Mouse (Mus musculus) yolk sac, embryonic 10.5 days (tissue): ENCODE measurements around the gene Spert.

Experiments
- DNase-seq: peaks from one replicate; pipeline ENCODE4 v3.0.0-alpha.2; 2017; ENCODE audit warnings: low spot score

Gene Spert

DNA sequence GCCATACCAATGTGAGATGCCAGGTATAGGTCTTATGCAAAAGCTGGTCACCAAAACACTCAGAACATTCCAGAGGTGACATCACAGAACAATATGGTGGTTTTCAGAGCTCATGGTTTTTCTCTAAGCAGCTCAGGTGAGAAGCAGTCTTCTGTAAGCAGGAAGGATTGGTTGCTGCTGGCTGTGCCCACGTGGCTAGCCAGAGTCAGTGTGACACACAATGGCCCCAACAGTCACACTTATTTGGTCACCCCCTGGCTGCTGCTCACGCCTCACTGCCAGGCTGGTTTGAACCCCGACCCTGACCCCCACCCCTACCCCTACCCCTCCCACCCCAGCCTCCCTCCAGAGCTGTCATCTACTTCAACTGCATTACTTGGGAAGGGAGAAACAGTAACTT, at the start of gene Spert:
Gene Spert (minus strand): TSS at position 139 of the 400 bp plus-strand sequence.
- no peak for DNase-seq

DNA sequence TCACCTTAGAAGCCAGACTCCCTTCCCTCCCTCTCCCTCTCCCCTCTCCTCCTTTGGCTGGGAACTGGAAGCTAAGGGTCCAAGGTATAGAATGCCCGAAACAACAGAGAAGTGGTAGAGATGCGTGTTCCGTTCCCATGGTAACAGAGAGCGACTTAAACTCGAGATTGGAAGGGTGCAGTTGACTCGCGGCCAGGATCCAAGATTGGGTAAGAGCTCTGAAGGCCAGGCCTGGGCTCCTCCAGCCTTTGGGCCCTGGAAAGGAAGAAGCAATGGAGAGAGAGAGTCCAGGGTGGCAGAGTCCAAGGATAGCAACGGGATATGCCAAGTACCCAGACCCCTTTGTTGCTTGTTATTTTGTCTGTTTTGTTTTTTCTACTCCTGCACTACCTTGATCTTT, 49.2 kb upstream of the Spert start, which contains the start of gene Erich6b:
Gene Erich6b (plus strand): TSS at position 180 of the 400 bp plus-strand sequence.
- DNase-seq: no peak

DNA sequence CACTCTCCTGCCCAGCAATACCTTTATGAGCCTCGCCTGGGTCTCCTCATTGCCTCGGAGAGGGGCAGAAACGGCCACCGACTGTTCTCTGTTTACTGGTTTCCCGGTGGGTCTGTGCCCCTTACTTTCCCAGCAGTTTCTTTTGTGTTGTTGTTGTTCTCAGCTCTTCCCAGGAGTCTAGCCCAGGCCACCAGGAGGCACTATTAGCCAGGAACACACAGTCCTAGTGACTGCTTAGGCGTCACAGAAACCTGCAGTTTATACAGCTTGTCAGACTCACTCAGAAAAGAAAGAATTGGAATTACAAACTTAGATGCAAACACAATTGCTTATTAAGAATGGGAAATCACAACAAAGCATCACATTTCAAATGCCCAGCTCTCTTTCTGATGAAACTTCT, 48.5 kb upstream of the Spert start:
- no peak for DNase-seq

- no peak for DNase-seq
These were observed 47.9 kb upstream of the Spert start for GRCm38 (mm10) chr14:75640846-75641245.

- no peak for DNase-seq
These were observed 44.7 kb upstream of the Spert start for GRCm38 (mm10) chr14:75637641-75638040.

DNA sequence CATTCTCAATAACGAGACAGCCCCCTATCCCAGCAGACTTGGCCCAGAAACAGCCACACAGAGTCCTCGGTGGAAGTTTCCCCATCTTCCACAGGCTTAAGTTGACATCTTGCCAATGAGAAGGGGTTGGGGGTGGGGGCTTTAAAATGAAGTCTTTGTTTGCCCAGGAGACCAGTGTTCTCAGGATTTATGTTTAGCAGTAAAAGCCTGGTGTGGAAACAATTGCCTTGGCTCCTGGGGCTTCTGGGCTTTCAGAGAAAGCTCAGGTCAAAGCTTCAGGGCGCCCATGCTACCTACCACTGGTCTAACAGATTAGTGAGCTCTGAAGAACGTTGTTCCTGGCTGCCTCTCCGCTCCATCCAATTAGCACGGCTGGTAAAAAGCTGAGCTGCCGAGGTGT, 43.2 kb upstream of the Spert start:
- no peak for DNase-seq

- DNase-seq: no peak
These were observed 42.4 kb upstream of the Spert start for GRCm38 (mm10) chr14:75635350-75635749.

DNA sequence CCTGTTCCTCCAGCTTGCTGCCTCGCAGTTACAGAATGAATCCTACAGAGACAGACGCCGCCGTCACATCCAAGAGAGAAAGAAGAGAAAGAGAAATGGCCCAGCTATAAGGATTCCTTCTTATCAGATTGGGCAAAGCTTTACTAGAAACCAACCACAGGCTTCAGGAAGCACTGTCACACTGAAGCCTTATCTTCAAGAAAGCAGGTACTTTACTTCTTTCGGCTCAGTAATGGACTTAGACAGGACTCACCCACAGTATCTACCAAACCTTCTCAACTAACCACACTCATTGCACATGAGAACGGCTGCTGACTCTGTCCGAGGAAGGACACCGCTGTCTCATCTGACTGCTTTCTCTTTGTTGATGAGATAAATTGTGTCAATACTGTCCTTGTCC, 36.0 kb upstream of the Spert start:
- DNase-seq: no peak

DNA sequence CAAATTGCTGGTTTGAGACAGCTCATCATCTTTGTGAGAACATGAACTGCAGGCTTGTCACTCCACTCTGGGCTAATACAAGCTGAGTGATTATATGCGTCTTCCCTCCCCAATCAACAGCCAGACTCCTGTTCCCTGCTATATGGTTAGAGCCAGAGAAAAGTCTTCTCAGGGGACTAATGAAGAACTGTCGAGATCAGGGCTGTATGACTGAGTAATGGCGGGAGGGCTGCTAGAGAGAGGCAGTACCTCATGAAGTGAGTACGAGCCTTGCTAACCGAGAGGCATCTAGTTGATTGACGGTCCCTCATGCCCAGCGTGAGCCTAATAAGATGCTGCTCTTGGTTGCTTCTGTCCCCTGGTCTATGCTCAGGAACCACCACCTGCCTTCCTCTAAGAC, 30.1 kb upstream of the Spert start:
- no peak for DNase-seq

DNA sequence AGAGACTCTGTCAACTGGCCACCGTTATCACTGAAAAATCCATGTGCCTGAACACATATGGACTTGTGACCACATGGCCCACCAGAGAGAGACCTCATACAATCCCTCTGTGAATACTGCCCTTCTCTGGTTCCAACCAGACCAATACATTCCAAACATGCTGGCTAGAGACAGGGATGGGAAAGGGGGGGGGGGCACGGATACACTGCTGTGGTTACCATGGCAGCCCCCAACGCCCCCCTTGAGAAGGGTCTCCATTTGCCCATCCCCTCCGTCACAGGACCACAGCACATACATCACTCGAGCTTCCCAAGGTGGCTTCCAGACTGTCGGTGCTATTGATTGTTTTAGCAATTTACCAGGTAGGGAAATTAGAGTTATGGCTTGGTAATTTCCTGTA, 23.5 kb upstream of the Spert start:
- DNase-seq: no peak

DNA sequence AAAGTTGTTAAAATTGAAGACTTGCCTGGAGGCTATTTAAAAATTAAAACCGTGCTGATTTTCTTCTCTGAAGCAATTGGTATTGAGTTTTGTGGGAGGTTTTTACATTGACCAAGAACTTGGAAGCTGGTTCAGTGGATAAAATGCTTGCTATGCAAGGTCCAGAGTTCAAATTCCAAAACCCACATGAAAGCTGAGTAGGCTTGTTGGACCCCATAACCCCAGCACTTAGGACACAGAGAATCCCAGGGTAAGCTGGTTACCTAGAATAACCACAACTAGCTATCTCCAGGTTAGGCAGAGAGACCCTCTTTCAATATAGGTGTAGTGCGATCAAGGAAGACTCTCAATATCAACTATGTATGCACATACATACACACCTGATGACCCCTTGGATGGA, 16.3 kb upstream of the Spert start:
- no peak for DNase-seq

- DNase-seq: no peak
These were observed 9.0 kb downstream of the Spert start for GRCm38 (mm10) chr14:75583870-75584269.

DNA sequence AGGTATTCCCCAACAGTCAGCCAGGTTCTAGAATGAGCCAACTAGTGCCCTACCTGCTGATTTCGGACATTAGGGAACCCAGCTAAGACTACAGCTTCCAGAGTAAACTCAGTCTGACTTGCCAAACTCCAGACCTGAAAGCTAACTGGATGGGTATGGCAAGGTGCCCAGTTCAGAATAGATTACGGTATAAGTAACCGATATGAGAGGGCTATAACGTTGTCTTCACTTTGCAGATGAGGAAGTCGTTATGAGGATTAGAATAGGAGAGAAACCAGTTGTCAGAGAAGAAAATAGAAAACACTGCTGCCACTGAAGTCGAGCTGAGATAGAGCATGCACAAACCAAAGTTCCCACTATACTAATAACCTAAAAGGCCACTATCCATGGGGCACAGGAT, 13.9 kb downstream of the Spert start:
- DNase-seq: no peak

- DNase-seq: no peak
These were observed 26.6 kb downstream of the Spert start for GRCm38 (mm10) chr14:75566303-75566702.

GRCm38 (mm10) chr14:75565534-75566140, 27.3 kb downstream of the Spert start:
- no peak for DNase-seq

DNA sequence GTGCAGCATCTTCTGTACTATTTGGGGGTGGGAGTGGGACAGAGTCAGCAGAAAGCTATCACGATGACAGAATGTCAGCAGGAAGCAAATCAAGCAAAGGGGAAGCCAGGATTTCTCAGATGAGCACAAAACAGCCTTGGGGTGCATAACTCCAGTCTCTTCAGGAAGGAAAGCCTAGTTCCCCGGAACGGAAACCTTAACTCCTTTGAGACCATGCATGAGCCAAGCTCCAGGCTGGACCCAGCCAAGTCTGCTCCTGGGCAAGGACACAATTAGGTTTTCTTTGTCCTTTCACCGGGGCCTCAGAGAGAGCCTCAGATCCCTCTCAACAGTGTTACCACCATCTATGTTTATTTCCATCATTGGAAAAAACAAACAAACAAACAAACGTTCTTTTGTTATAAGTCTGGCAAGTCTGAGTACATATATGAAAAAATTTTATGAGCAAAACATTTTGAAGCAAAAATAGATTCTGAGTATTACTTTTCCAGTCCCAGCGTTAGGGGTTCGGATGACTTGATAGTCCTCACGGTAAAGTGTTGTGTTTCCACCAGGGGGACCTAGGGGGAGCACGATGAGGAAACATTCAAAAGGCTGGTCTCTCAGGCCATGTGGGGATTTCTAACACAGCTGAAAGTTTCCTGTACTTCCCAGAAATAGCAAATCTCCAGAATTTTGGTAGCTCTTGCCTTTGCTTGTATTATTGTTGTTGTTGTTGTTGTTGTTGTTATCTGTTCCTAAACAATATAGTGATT, 31.2 kb downstream of the Spert start:
- no peak for DNase-seq

GRCm38 (mm10) chr14:75541731-75542130, 51.2 kb downstream of the Spert start:
- peak; percentile 28 for DNase-seq

DNA sequence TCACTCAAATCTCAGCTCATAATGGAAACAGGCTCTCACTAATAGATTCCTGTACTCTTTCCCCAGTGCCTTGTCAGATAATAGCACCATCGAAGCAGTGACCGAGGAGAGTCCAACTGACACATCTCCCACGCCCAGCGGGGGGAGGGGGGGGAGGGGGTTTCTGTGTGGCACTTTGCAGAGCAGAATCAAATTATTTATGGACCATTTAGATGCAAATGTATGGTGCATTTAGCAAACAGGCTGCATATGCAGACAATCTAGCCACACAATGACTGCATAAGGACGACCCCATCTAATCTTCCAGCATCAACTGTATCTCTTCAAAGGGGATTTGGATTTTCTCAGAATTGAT, 51.9 kb downstream of the Spert start:
- peak; percentile 15 for DNase-seq

DNA sequence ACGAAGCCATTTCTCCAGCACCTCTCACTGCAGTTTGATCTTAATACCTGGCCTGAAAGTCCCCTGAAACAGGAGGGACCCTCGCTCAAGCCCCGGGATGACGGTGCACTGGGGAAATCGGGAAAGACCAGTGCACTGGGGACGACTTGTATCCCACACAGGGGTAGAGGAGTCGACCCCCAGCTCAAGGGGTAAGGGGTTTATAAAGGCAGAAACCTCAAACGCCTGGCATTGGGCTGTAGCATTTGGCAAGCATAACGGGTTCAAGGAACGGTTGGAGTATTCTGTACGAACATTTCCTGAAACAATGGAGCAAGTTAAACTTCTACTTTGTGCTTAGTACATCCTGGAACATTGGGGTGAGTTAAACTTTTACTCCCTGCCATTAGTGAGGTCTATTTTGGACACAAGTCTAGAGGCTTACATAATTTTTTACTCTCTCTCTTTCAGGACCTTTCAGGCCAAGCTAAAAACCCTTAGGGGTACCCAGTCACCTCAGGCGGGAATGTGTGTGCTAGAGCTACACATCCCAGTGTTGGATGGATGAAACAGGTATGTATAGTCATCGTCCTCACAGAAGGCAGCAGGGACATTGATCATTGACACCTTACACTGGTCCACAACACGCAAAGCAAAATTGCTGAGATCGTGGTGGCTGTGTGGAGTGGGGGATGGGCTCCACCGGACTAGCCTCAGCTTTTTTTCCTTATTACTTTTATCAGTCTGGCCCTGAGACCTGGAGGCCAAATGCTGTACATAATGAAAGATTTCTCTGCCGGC, 52.5 kb downstream of the Spert start:
- peak; percentile 15 for DNase-seq

DNA sequence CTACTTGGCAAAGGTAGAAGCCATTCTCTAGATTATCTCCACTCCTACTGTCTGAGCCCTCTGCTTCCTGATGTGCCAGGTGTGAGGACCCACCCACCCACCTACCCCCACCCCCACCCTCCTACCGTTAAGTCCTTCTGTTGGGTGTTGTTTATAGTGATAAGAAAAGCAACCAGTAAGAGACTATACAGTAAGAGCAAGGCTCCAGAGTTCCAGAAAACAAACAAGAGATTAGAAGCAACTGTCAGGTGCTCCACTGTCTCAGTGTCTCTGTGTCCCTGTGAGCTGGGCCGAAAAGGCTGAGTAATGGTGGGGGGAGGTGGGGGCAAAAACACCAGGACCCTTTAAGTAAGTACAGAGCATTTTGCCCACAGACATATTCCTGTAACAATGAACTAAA, 53.7 kb downstream of the Spert start:
- DNase-seq: no peak
